Mouse (Mus musculus) cerebral cortex, adult 2 months (tissue): ENCODE results near the gene Mapk10.

Experiments used
- WGBS: fragments of 180-500 bp; shearing (Covaris S2); methylation state at CpG from one replicate; pipeline ENCODE4 v1.1.7; 2018; 5-methylcytosine and 5-hydroxymethylcytosine counted together

Gene Mapk10

GRCm38 (mm10) chr5:103211101-103211848 is at the start of gene Mapk10:
TSS of gene Mapk10 (minus strand) at chr5:103211334.
- 4% methylated on average over 16 of the region's 16 CpGs for WGBS

- 65% methylated on average over 5 of the region's 5 CpGs for WGBS
Measured at GRCm38 (mm10) chr5:103256144-103256543, 45.0 kb upstream of the Mapk10 start.

- WGBS, result 78% methylated on average over 1 of the region's 1 CpGs
Measured at GRCm38 (mm10) chr5:103242430-103242829, 31.3 kb upstream of the Mapk10 start.

GRCm38 (mm10) chr5:103231822-103232221 is 20.7 kb upstream of the Mapk10 start:
- WGBS, result 82% methylated on average over 4 of the region's 4 CpGs

GRCm38 (mm10) chr5:103230334-103230733 is 19.2 kb upstream of the Mapk10 start:
- 92% methylated on average over 5 of the region's 5 CpGs for WGBS

- WGBS, result 39% methylated on average over 3 of the region's 3 CpGs
Measured at GRCm38 (mm10) chr5:103229321-103229720, 18.2 kb upstream of the Mapk10 start.

- 61% methylated on average over 2 of the region's 2 CpGs for WGBS
Measured at GRCm38 (mm10) chr5:103221997-103222396, 10.9 kb upstream of the Mapk10 start.

GRCm38 (mm10) chr5:103210644-103211043 is 490 bp downstream of the Mapk10 start:
- WGBS, result 14% methylated on average over 6 of the region's 6 CpGs

GRCm38 (mm10) chr5:103210018-103210417 is 1.1 kb downstream of the Mapk10 start:
- 12% methylated on average over 3 of the region's 3 CpGs for WGBS

- WGBS, result 17% methylated on average over 6 of the region's 6 CpGs
Measured at GRCm38 (mm10) chr5:103209486-103209885, 1.6 kb downstream of the Mapk10 start.

- 26% methylated on average over 8 of the region's 8 CpGs for WGBS
Measured at GRCm38 (mm10) chr5:103208869-103209268, 2.3 kb downstream of the Mapk10 start.

- 24% methylated on average over 10 of the region's 10 CpGs for WGBS
Measured at GRCm38 (mm10) chr5:103208021-103208511, 3.1 kb downstream of the Mapk10 start.

- 41% methylated on average over 2 of the region's 2 CpGs for WGBS
Measured at GRCm38 (mm10) chr5:103197796-103198325, 13.3 kb downstream of the Mapk10 start.

- 36% methylated on average over 6 of the region's 6 CpGs for WGBS
Measured at GRCm38 (mm10) chr5:103194549-103194948, 16.6 kb downstream of the Mapk10 start.

GRCm38 (mm10) chr5:103193700-103194099 is 17.4 kb downstream of the Mapk10 start:
- WGBS, result 63% methylated on average over 3 of the region's 3 CpGs

GRCm38 (mm10) chr5:103191577-103191976 is 19.6 kb downstream of the Mapk10 start:
- WGBS, result 32% methylated on average over 4 of the region's 4 CpGs

GRCm38 (mm10) chr5:103184256-103184655 is 26.9 kb downstream of the Mapk10 start:
- WGBS, result 58% methylated on average over 1 of the region's 1 CpGs

- 89% methylated on average over 10 of the region's 10 CpGs for WGBS
Measured at GRCm38 (mm10) chr5:103181622-103182021, 29.5 kb downstream of the Mapk10 start.

GRCm38 (mm10) chr5:103177010-103177409 is 34.1 kb downstream of the Mapk10 start:
- 23% methylated on average over 5 of the region's 5 CpGs for WGBS

- 69% methylated on average over 7 of the region's 7 CpGs for WGBS
Measured at GRCm38 (mm10) chr5:103175989-103176388, 35.1 kb downstream of the Mapk10 start.

- 29% methylated on average over 7 of the region's 7 CpGs for WGBS
Measured at GRCm38 (mm10) chr5:103174607-103175006, 36.5 kb downstream of the Mapk10 start.

GRCm38 (mm10) chr5:103171207-103171606 is 39.9 kb downstream of the Mapk10 start:
- 81% methylated on average over 3 of the region's 3 CpGs for WGBS

GRCm38 (mm10) chr5:103167371-103167770 is 43.8 kb downstream of the Mapk10 start:
- WGBS, result 35% methylated on average over 5 of the region's 5 CpGs
